Mouse (Mus musculus) stomach, postnatal 0 days (tissue): ENCODE measurements around the gene Padi4. TPM values are rescaled to one million over a fixed set of nuclear protein-coding genes. Genes with fewer than 3 reads are reported as not detected.

Experiments
- ATAC-seq: fragments of 200-750 bp; cut with Nextera tagmentation; 2 replicates; pipeline ENCODE4 v1.8.0; 2017; ENCODE audit not compliant: low FRiP score, low TSS enrichment
- DNase-seq: peaks from one replicate; pipeline ENCODE4 v3.0.0-alpha.2; 2016; ENCODE audit warnings: low spot score
- H3K27ac ChIP-seq: fragments of 300-500 bp; sonication (generic); replicated peaks from 2 replicates; pipeline ENCODE4 v1.5.1; 2014; ENCODE audit warnings: mild to moderate bottlenecking, control low read depth
- H3K27me3 ChIP-seq: fragments of 300-500 bp; sonication (generic); 2 replicates; pipeline ENCODE4 v1.6.1; 2014; ENCODE audit warnings: low read length; ENCODE audit not compliant: control insufficient read depth, insufficient read depth
- H3K36me3 ChIP-seq: fragments of 300-500 bp; sonication (generic); 2 replicates; pipeline ENCODE4 v1.6.1; 2014; ENCODE audit warnings: low read length, mixed read lengths; ENCODE audit not compliant: control insufficient read depth, insufficient read depth
- H3K4me1 ChIP-seq: fragments of 300-500 bp; sonication (generic); replicated peaks from 2 replicates; pipeline ENCODE4 v1.6.1; 2014; ENCODE audit warnings: antibody characterized with exemption; ENCODE audit not compliant: control insufficient read depth, insufficient read depth
- H3K4me2 ChIP-seq: fragments of 300-500 bp; sonication (generic); replicated peaks from 2 replicates; pipeline ENCODE4 v1.6.1; 2014; ENCODE audit warnings: low read depth, mild to moderate bottlenecking, control low read depth, moderate library complexity
- H3K4me3 ChIP-seq: fragments of 300-500 bp; sonication (generic); 2 replicates; pipeline ENCODE4 v1.5.1; 2014; ENCODE audit warnings: low read depth, low read length, control low read depth
- H3K9ac ChIP-seq: fragments of 300-500 bp; sonication (generic); 2 replicates; pipeline ENCODE4 v1.6.1; 2014; ENCODE audit warnings: mild to moderate bottlenecking, low read length, control low read depth, mixed read lengths
- H3K9me3 ChIP-seq: fragments of 300-500 bp; sonication (generic); 2 replicates; pipeline ENCODE4 v1.6.1; 2016; ENCODE audit warnings: low read length; ENCODE audit not compliant: control insufficient read depth
- CTCF ChIP-seq: IDR thresholded peaks from 2 replicates; pipeline ENCODE4 v1.5.1; 2016; ENCODE audit warnings: antibody characterized with exemption, low read depth, mild to moderate bottlenecking, moderate library complexity
- EP300 ChIP-seq: optimal IDR thresholded peaks from 2 replicates; pipeline ENCODE3; 2016; ENCODE audit warnings: antibody characterized with exemption
- WGBS: fragments of 180-500 bp; shearing (Covaris S2); extraction: QIAGEN DNeasy Blood & Tissue Kit; methylation state at CpG from one replicate; pipeline ENCODE4 v1.1.7; 2014; 5-methylcytosine and 5-hydroxymethylcytosine counted together
- polyA plus RNA-seq: library from polyadenylated mRNA; unstranded; fragments of >200 nt; fragmentation: Nextera tagmentation; extraction: Ambion mirVana; gene quantifications from 2 replicates; pipeline ENCODE4 v1.2.1, GENCODE M21; 2015

Gene Padi4
- polyA plus RNA-seq = 0.23 and 0.27 TPM in 2 replicates

- Histone ChIP-seq H3K4me1 (no peaks in the 10 kb centered on the region), H3K4me2 (no peak within 1 kb of the TSS), H3K4me3 (no peak within 1 kb of the TSS), H3K9ac (no peak within 1 kb of the TSS), H3K9me3 (no peaks in the 10 kb centered on the region), H3K27ac (no peak within 1 kb of the TSS), H3K36me3 (no peaks in the 10 kb centered on the region), H3K27me3 (no peaks in the 10 kb centered on the region)
- no peak for DNase-seq
- 70% methylated on average over 21 of the region's 21 CpGs for WGBS
- ATAC-seq = peak; percentile 25; the same call in 1 of the 2 replicates
- no peak for TF ChIP-seq EP300
- TF ChIP-seq CTCF = no peak
These were observed at the start of gene Padi4 for GRCm38 (mm10) chr4:140774025-140774800. Padi4 (minus strand) TSS chr4:140774236.

- DNase-seq = peak; percentile 36
These were observed 48.0 kb upstream of the Padi4 start for GRCm38 (mm10) chr4:140821988-140822387.

GRCm38 (mm10) chr4:140817413-140817812 lies 43.4 kb upstream of the Padi4 start:
- TF ChIP-seq EP300 = no peak
- TF ChIP-seq CTCF = peak; percentile 24; the same call in 1 of the 2 replicates
- ATAC-seq (no peak), DNase-seq (no peak)
- Histone ChIP-seq H3K27me3 (no peaks in the 10 kb centered on the region), H3K27ac (no peak overlapping the region), H3K4me2 (no peak overlapping the region), H3K4me3 (no peak overlapping the region), H3K9ac (no peak overlapping the region), H3K36me3 (no peaks in the 10 kb centered on the region), H3K9me3 (no peaks in the 10 kb centered on the region), H3K4me1 (no peaks in the 10 kb centered on the region)
- 90% methylated on average over 8 of the region's 8 CpGs for WGBS

More at GRCm38 (mm10) chr4:140821988-140822387, 48.0 kb upstream of the Padi4 start:
- no peak overlapping the region for H3K9ac ChIP-seq
- no peaks in the 10 kb centered on the region for H3K4me1 ChIP-seq
- no peak for ATAC-seq
- no peaks in the 10 kb centered on the region for H3K27me3 ChIP-seq
- H3K4me2 ChIP-seq = no peak overlapping the region
- no peak overlapping the region for H3K27ac ChIP-seq
- TF ChIP-seq EP300 = no peak
- TF ChIP-seq CTCF = peak; percentile 73
- H3K4me3 ChIP-seq = no peak overlapping the region
- no peaks in the 10 kb centered on the region for H3K9me3 ChIP-seq
- H3K36me3 ChIP-seq = no peaks in the 10 kb centered on the region
- WGBS = 78% methylated on average over 5 of the region's 5 CpGs

GRCm38 (mm10) chr4:140815996-140816917 lies 42.2 kb upstream of the Padi4 start:
- ATAC-seq (no peak), DNase-seq (peak; percentile 59)
- WGBS = 31% methylated on average over 10 of the region's 10 CpGs
- Histone ChIP-seq H3K9me3 (no peaks in the 10 kb centered on the region), H3K9ac (no peak overlapping the region), H3K27me3 (no peaks in the 10 kb centered on the region), H3K27ac (no peak overlapping the region), H3K4me2 (no peak overlapping the region), H3K4me1 (no peaks in the 10 kb centered on the region), H3K36me3 (no peaks in the 10 kb centered on the region), H3K4me3 (no peak overlapping the region)
- TF ChIP-seq EP300 = no peak
- TF ChIP-seq CTCF = no peak

- Histone ChIP-seq H3K9me3 (no peaks in the 10 kb centered on the region), H3K36me3 (no peaks in the 10 kb centered on the region), H3K27me3 (no peaks in the 10 kb centered on the region), H3K4me1 (no peaks in the 10 kb centered on the region), H3K9ac (no peak overlapping the region), H3K4me2 (no peak overlapping the region), H3K4me3 (no peak overlapping the region), H3K27ac (no peak overlapping the region)
- TF ChIP-seq CTCF (no peak), EP300 (no peak)
- DNase-seq (no peak), ATAC-seq (no peak)
- WGBS = 65% methylated on average over 5 of the region's 5 CpGs
These were observed 41.5 kb upstream of the Padi4 start for GRCm38 (mm10) chr4:140815496-140815895.
